Mouse (Mus musculus) limb, embryonic 10.5 days (tissue): ENCODE results near the gene Hsdl2. TPM values are rescaled to one million over a fixed set of nuclear protein-coding genes. Genes with fewer than 3 reads are reported as not detected.

ENCODE experiments used
- polyA plus RNA-seq: library from polyadenylated mRNA; unstranded; fragments of >200 nt; fragmentation: Nextera tagmentation; extraction: Ambion mirVana; gene quantifications from 2 replicates; pipeline ENCODE4 v1.2.1, GENCODE M21; 2016

Gene Hsdl2
- polyA plus RNA-seq, 1 experiment from 2014 or later, result 15.3 TPM

Other genes with a start within 250 kb of the Hsdl2 start
- 1.2 and 2.0 TPM in 2 replicates for gene Susd1, start 142.9 kb upstream of the Hsdl2 start, polyA plus RNA-seq
- gene Ptbp3, start 32.2 kb upstream of the Hsdl2 start, polyA plus RNA-seq, result 34.4 and 37.4 TPM in 2 replicates
- gene E130308A19Rik, start 44.6 kb downstream of the Hsdl2 start, polyA plus RNA-seq, result 36.4 and 42.6 TPM in 2 replicates
- 84.8 and 88.9 TPM in 2 replicates for gene Inip, start 220.0 kb downstream of the Hsdl2 start, polyA plus RNA-seq
- 5.3 and 5.9 TPM in 2 replicates for gene Snx30, start 224.3 kb downstream of the Hsdl2 start, polyA plus RNA-seq